Mouse (Mus musculus) C2C12 (cell line): Measurements from ENCODE around the gene H3f3a. TPM values are rescaled to one million over a fixed set of nuclear protein-coding genes. Genes with fewer than 3 reads are reported as not detected.

Experiments
- H3K27me3 ChIP-seq: one replicate; pipeline ENCODE4 v1.6.1; 2011; ENCODE audit not compliant: control insufficient read depth, insufficient read depth, insufficient read length
- H3K36me3 ChIP-seq: one replicate; pipeline ENCODE4 v1.6.1; 2011; ENCODE audit not compliant: control insufficient read depth, insufficient read depth
- H3K4me3 ChIP-seq: one replicate; pipeline ENCODE4 v1.5.1; 2011; ENCODE audit warnings: mild to moderate bottlenecking, control low read depth; ENCODE audit not compliant: poor library complexity, insufficient read depth, severe bottlenecking
- H3K79me2 ChIP-seq: one replicate; pipeline ENCODE4 v1.6.1; 2011; ENCODE audit not compliant: control insufficient read depth, insufficient read depth
- H3K79me3 ChIP-seq: one replicate; pipeline ENCODE4 v1.6.1; 2011; ENCODE audit warnings: low read depth, control low read depth
- H3ac ChIP-seq: one replicate; pipeline ENCODE3; 2011; ENCODE audit warnings: low read depth; ENCODE audit not compliant: control insufficient read depth, insufficient read length
- CEBPB ChIP-seq: IDR thresholded peaks from one replicate; pipeline ENCODE4 v1.6.1; 2011; ENCODE audit warnings: low read depth, mild to moderate bottlenecking, control low read depth, moderate library complexity
- CTCF ChIP-seq: IDR thresholded peaks from one replicate; pipeline ENCODE4 v1.5.1; 2011; ENCODE audit not compliant: control insufficient read depth, insufficient read depth, insufficient read length
- FOSL1 ChIP-seq: IDR thresholded peaks from one replicate; pipeline ENCODE4 v1.8.0; 2011; ENCODE audit warnings: mild to moderate bottlenecking, low read length; ENCODE audit not compliant: poor library complexity, insufficient read depth, severe bottlenecking
- MAX ChIP-seq: IDR thresholded peaks from one replicate; pipeline ENCODE4 v1.6.1; 2011; ENCODE audit warnings: mild to moderate bottlenecking, control low read depth
- MYOD1 ChIP-seq: IDR thresholded peaks from one replicate; pipeline ENCODE4 v1.6.1; 2011; ENCODE audit warnings: low read depth; ENCODE audit not compliant: control insufficient read depth, insufficient read length
- MYOG ChIP-seq: IDR thresholded peaks from one replicate; pipeline ENCODE4 v1.6.1; 2011; ENCODE audit not compliant: control insufficient read depth, insufficient read length; ENCODE audit errors: extremely low read depth
- USF1 ChIP-seq: IDR thresholded peaks from one replicate; pipeline ENCODE4 v1.6.1; 2011; ENCODE audit warnings: low read depth, mild to moderate bottlenecking, control low read depth, moderate library complexity
- polyA plus RNA-seq: library from polyadenylated mRNA; unstranded; fragments of >200 nt; fragmentation: generic; extraction: Trizol; gene quantifications from one replicate; pipeline ENCODE4 v1.2.1, GENCODE M21; 2012; ENCODE audit warnings: missing spikeins

Gene H3f3a
- polyA plus RNA-seq, 1 experiment: 570 TPM

GRCm38 (mm10) chr1:180771306-180771705 is 42.4 kb downstream of the H3f3a start:
- Histone ChIP-seq H3K27me3 (no peaks in the 10 kb centered on the region), H3K79me2 (no peaks in the 10 kb centered on the region), H3K36me3 (no peaks in the 10 kb centered on the region), H3ac (no peak overlapping the region), H3K79me3 (no peaks in the 10 kb centered on the region), H3K4me3 (no peak overlapping the region)
- TF ChIP-seq MAX (no peak), FOSL1 (no peak), MYOD1 (no peak), CTCF (no peak), USF1 (no peak), CEBPB (no peak), MYOG (no peak)

GRCm38 (mm10) chr1:180768334-180769168 is 45.2 kb downstream of the H3f3a start:
- Histone ChIP-seq H3K79me3 (no peaks in the 10 kb centered on the region), H3K79me2 (no peaks in the 10 kb centered on the region), H3K27me3 (no peaks in the 10 kb centered on the region), H3ac (peak overlapping the region; percentile 42), H3K36me3 (no peaks in the 10 kb centered on the region), H3K4me3 (peak overlapping the region; percentile 7)
- TF ChIP-seq MYOG (no peak), CEBPB (no peak), MYOD1 (no peak), CTCF (peak; percentile 88), USF1 (no peak), FOSL1 (no peak), MAX (no peak)

- no peak for TF ChIP-seq CEBPB
- TF ChIP-seq MAX: no peak
- no peak for TF ChIP-seq FOSL1
- TF ChIP-seq MYOG: no peak
- no peak overlapping the region for H3K4me3 ChIP-seq
- peak overlapping the region; percentile 22 for H3ac ChIP-seq
- H3K27me3 ChIP-seq: no peaks in the 10 kb centered on the region
- H3K36me3 ChIP-seq: no peaks in the 10 kb centered on the region
- H3K79me2 ChIP-seq: no peaks in the 10 kb centered on the region
- no peaks in the 10 kb centered on the region for H3K79me3 ChIP-seq
These were observed 46.0 kb downstream of the H3f3a start for GRCm38 (mm10) chr1:180767541-180768333.

DNA sequence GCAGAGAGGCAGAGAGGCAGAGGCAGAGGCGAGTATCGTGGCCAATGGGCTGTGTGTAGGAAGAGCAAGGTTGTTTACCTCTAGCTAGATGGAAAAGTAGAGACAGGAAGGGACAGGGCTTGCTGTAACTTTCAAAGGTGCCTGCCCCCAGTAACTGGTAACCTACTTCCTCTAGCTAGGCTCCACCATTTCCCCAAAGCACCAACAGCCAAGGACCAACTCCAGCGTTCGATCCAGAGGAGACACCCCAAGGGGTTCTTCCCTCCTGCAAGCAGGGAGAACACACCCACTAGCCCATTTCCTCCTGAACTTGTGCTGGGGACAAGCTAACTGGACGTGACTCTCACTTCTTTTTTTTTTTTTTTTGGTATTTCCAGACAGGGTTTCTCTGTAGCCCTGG is 47.2 kb downstream of the H3f3a start:
- TF ChIP-seq FOSL1 (no peak), CEBPB (no peak)
- H3K27me3 ChIP-seq: no peaks in the 10 kb centered on the region
- H3K4me3 ChIP-seq: no peak overlapping the region
- no peaks in the 10 kb centered on the region for H3K79me2 ChIP-seq
- no peak overlapping the region for H3ac ChIP-seq
- H3K79me3 ChIP-seq: no peaks in the 10 kb centered on the region
- H3K36me3 ChIP-seq: no peaks in the 10 kb centered on the region

GRCm38 (mm10) chr1:180765393-180765792 is 48.4 kb downstream of the H3f3a start:
- Histone ChIP-seq H3K79me2 (no peaks in the 10 kb centered on the region), H3K4me3 (no peak overlapping the region), H3K36me3 (no peaks in the 10 kb centered on the region), H3K27me3 (no peaks in the 10 kb centered on the region), H3K79me3 (no peaks in the 10 kb centered on the region), H3ac (no peak overlapping the region)
- TF ChIP-seq USF1 (no peak), MYOG (no peak), MYOD1 (no peak), CEBPB (no peak), CTCF (no peak), FOSL1 (no peak), MAX (no peak)
